Mouse (Mus musculus) forebrain, embryonic 16.5 days (tissue): Measurements from ENCODE around the gene Gm48552. TPM values are rescaled to one million over a fixed set of nuclear protein-coding genes. Genes with fewer than 3 reads are reported as not detected.

Source experiments
- ATAC-seq: fragments of 200-750 bp; cut with Nextera tagmentation; 2 replicates; pipeline ENCODE4 v1.8.0; 2017; ENCODE audit warnings: mild to moderate bottlenecking, moderate library complexity
- H3K27ac ChIP-seq: fragments of 300-500 bp; sonication (generic); 2 replicates; pipeline ENCODE4 v1.5.1; 2014; ENCODE audit warnings: low read length, control low read depth
- H3K27me3 ChIP-seq: fragments of 300-500 bp; sonication (generic); replicated peaks from 2 replicates; pipeline ENCODE4 v1.6.1; 2014; ENCODE audit warnings: low read length; ENCODE audit not compliant: control insufficient read depth, insufficient read depth
- H3K36me3 ChIP-seq: fragments of 300-500 bp; sonication (generic); 2 replicates; pipeline ENCODE4 v1.6.1; 2014; ENCODE audit not compliant: control insufficient read depth, insufficient read depth
- H3K4me1 ChIP-seq: fragments of 300-500 bp; sonication (generic); replicated peaks from 2 replicates; pipeline ENCODE4 v1.6.1; 2014; ENCODE audit warnings: low read length; ENCODE audit not compliant: control insufficient read depth, insufficient read depth
- H3K4me2 ChIP-seq: fragments of 300-500 bp; sonication (generic); 2 replicates; pipeline ENCODE4 v1.6.1; 2014; ENCODE audit warnings: mild to moderate bottlenecking, low read length, control low read depth
- H3K4me3 ChIP-seq: fragments of 300-500 bp; sonication (generic); replicated peaks from 2 replicates; pipeline ENCODE4 v1.5.1; 2014; ENCODE audit warnings: mild to moderate bottlenecking, low read length, control low read depth
- H3K9ac ChIP-seq: fragments of 300-500 bp; sonication (generic); replicated peaks from 2 replicates; pipeline ENCODE4 v1.6.1; 2014; ENCODE audit warnings: low read depth, low read length, control low read depth
- H3K9me3 ChIP-seq: fragments of 300-500 bp; sonication (generic); 2 replicates; pipeline ENCODE4 v1.6.1; 2016; ENCODE audit warnings: low read length; ENCODE audit not compliant: control insufficient read depth
- WGBS: fragments of 180-500 bp; shearing (Covaris S2); extraction: QIAGEN DNeasy Blood & Tissue Kit; methylation state at CpG from one replicate; pipeline ENCODE4 v1.1.7; 2014; 5-methylcytosine and 5-hydroxymethylcytosine counted together
- polyA plus RNA-seq: library from polyadenylated mRNA; unstranded; fragments of >200 nt; fragmentation: Nextera tagmentation; extraction: Ambion mirVana; gene quantifications from 2 replicates; pipeline ENCODE4 v1.2.1, GENCODE M21; 2015

Gm48552 gene
- polyA plus RNA-seq, 1 experiment from 2014 or later, result 2.2 TPM

DNA sequence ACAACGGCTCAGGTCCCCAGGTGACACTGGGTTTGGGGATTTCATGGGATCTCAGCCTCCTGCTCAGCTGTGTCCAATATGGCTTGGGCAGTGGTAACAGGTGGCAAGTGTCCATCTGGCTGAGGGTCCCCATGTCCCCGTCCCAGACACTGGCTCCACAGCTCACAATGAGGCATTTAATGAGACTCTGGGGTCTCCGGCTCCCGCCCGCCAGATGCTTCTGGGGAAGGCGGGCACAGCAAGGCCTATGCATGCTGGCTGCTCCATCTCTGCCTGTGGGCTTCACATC, 21.7 kb upstream of the Gm48552 start:
- peaks cover 12% of the 10 kb centered on the region for H3K27me3 ChIP-seq
- H3K9ac ChIP-seq, result no peak overlapping the region
- 72% methylated on average over 6 of the region's 6 CpGs for WGBS
- H3K4me2 ChIP-seq, result no peak overlapping the region
- peaks cover 31% of the 10 kb centered on the region for H3K36me3 ChIP-seq
- H3K4me1 ChIP-seq, result peaks cover 16% of the 10 kb centered on the region
- no peak overlapping the region for H3K27ac ChIP-seq
- ATAC-seq, result no peak
- no peaks in the 10 kb centered on the region for H3K9me3 ChIP-seq
- no peak overlapping the region for H3K4me3 ChIP-seq

DNA sequence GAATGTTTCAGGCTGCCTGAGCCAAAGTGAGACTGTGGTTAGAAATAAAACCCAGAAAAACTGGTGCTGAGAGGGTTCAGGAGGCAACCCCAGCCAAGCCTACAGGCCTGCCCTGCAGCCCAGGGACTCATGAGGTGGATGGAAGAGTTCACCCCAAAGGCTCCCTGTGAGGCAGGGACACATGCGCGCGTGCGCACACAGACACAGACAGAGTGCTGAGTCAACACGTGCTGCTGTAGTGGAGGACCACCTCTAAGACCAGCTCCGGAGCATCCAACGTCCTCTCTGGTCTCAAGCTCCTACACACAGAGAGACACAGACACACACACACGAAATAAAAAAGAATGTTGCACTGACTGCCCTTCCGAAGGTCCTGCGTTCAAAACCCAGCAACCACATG, 13.5 kb upstream of the Gm48552 start:
- Histone ChIP-seq H3K36me3 (peaks cover 6% of the 10 kb centered on the region; the same call in 1 of the 2 replicates), H3K27ac (no peak overlapping the region), H3K4me1 (peaks cover 24% of the 10 kb centered on the region), H3K4me3 (no peak overlapping the region), H3K4me2 (no peak overlapping the region), H3K9me3 (no peaks in the 10 kb centered on the region), H3K27me3 (no peaks in the 10 kb centered on the region), H3K9ac (no peak overlapping the region)
- WGBS, result 89% methylated on average over 10 of the region's 10 CpGs
- ATAC-seq, result no peak

DNA sequence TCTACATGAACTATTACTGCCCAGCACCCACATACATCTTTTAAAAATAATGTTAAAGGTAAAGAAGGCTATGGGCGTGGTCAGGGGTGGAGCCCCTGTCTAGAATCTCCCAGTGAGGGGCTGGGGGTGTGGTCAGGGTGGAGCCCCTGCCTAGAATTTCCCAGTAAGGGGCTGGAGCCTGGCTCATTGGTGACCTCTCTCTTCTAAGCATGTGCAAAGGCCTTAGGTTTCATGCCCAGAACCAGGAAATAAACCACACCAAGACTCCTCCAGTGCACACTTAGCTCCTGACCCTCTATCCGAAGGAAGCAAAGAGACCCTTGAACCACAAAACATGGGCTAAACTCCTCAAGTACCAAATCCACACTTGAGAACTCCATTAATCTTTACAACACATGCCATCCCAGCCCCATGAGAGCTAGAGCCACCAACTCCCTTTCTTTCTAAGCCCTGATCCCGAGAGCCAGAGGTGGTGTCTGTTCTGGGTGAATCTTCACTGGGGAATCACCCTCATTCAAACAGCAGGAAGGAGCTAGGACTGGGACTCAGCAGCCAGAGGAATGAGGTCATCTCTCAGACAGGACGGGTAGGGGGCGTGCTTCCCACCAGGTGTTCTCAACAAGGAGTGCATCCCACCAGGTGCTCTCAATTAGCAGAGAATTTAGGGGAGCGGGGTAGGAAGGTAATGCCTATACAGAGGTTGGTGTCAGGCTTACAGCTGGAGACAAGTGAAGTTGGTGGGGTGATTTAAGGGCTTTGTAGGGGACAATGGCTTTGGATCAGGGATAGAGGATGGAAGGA, 12.0 kb upstream of the Gm48552 start:
- Histone ChIP-seq H3K27me3 (no peaks in the 10 kb centered on the region), H3K9me3 (no peaks in the 10 kb centered on the region), H3K4me2 (peak overlapping the region; percentile 89), H3K9ac (peak overlapping the region; percentile 88), H3K4me3 (peak overlapping the region; percentile 78), H3K4me1 (peaks cover 24% of the 10 kb centered on the region), H3K27ac (no peak overlapping the region), H3K36me3 (0 out of 2 replicates have a peak, but pooled peaks cover 2% of the 10 kb centered on the region)
- ATAC-seq, result no peak
- 38% methylated on average over 6 of the region's 6 CpGs for WGBS

DNA sequence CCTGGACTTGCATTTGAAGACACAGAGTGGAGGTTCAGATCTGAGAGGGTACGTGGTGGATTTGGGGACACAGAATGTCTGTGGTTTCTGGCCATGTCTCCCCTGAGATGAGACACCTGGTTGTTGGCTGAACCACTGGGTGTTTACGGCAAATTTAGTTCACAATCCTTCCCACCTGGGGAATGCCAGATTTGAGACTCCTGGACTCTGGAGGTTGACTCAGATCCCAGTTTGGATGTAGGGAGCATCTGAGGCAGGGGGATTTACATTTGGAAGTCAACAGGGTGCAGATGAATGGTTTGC, 11.5 kb upstream of the Gm48552 start:
- Histone ChIP-seq H3K9ac (peak overlapping the region; percentile 88), H3K27ac (no peak overlapping the region), H3K4me1 (peaks cover 24% of the 10 kb centered on the region), H3K4me3 (peak overlapping the region; percentile 78), H3K36me3 (0 out of 2 replicates have a peak, but pooled peaks cover 2% of the 10 kb centered on the region), H3K27me3 (no peaks in the 10 kb centered on the region), H3K4me2 (peak overlapping the region; percentile 89), H3K9me3 (no peaks in the 10 kb centered on the region)
- WGBS, result 49% methylated on average over 2 of the region's 2 CpGs
- ATAC-seq, result no peak

DNA sequence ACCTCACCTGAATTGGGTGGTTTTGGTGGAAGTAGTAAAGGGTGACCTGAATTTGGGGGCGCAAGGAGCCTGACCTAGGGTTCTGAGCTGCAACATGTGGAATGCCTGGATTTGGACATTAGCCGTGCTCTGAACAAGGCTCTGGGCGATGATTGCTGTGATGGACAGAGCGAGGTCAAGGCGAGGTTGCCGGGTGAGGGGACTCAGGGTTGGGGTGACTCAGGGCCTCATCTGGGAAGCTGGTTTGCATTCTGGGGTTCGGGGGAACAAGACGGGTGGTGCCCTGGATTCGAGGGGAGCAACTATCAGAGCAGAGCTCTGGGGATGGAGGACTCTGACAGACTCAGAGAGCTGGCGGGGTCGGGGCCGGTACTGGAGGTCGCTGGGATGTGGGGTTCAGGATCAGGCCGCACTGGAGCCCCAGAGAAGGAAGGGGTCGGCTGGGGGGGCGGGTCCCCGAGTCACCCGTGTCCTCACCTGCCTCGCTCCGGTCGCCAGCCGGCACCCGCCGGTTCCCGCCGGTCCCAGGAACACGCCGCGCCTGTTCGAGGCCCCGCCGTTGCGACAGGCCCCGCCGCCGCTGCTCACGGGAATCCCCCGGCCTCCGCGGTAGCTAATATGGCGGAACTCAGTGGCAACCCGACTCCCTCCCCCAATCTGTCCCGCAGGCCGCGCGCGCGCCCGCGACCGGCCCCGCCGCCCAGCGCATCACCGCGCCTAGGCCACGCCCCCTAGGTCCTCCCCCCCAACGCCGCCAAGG, 10.8 kb upstream of the Gm48552 start, which contains the start of gene Fzr1:
Gene Fzr1, minus strand, starts transcription at position 724 of the 760 bp plus-strand sequence.
- no peaks in the 10 kb centered on the region for H3K27me3 ChIP-seq
- ATAC-seq, result peak; percentile 64; the same call in 1 of the 2 replicates
- WGBS, result under 1% methylated on average over 54 of the region's 59 CpGs
- H3K4me3 ChIP-seq, result peak within 1 kb of the TSS; percentile 78
- peak within 1 kb of the TSS; percentile 89 for H3K4me2 ChIP-seq
- H3K9me3 ChIP-seq, result no peaks in the 10 kb centered on the region
- H3K9ac ChIP-seq, result peak within 1 kb of the TSS; percentile 88
- H3K36me3 ChIP-seq, result 0 out of 2 replicates have a peak, but pooled peaks cover 2% of the 10 kb centered on the region
- peak within 1 kb of the TSS; percentile 70 for H3K27ac ChIP-seq
- peaks cover 24% of the 10 kb centered on the region for H3K4me1 ChIP-seq

DNA sequence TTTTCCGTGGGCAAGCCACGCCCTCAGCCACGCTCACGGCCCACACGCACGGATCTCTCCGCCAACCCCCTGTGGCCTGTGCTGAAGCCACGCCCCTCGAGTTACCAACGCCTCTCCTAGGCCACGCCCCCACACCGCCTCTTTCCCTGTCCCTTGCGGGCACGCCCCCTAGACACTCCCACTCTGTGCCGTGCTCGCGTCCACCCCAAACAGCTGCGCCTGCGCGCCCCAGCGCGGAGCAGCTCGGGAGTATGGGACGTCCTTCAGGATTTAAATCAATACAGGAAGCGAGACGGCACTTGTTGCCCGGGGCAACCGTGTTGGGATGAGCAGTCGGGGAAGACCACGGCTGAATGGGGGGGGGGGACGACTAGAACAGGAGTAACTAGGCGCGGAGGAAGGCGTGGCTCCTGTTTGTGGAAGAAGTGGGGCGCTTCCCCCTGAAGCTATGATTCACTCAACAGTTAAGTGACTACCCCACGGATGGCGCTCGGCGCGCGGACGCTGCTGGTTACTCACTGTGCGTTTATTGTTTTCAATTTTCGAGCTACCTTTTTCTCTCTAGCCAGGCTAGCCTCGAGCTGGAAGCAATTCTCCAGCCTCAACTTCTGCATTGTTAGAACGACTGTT, 10.1 kb upstream of the Gm48552 start:
- Histone ChIP-seq H3K9ac (peak overlapping the region; percentile 40), H3K4me3 (peak overlapping the region; percentile 78), H3K36me3 (no peaks in the 10 kb centered on the region), H3K4me1 (peaks cover 24% of the 10 kb centered on the region), H3K9me3 (no peaks in the 10 kb centered on the region), H3K27ac (peak overlapping the region; percentile 69), H3K4me2 (peak overlapping the region; percentile 66), H3K27me3 (no peaks in the 10 kb centered on the region)
- under 1% methylated on average over 46 of the region's 46 CpGs for WGBS
- peak; percentile 97 for ATAC-seq

DNA sequence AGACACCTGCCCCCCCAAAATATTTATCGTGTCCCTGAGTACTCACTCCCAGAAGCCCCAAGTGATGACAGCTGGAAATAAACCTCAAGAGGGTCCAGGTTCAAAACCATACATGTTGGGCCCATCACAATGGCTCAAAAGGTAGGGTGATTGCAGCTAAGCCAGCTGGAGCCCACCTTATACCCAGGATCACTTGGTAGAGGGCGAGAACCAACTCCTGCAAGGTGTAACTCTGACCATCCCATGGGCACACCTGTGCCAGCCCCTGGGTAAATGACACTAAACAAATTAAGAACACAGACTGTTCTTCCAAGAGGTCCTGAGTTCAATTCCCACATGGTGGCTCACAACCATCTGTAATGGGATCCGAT, 9.6 kb upstream of the Gm48552 start:
- ATAC-seq, result peak; percentile 4; the same call in 1 of the 2 replicates
- peak overlapping the region; percentile 40; the same call in 1 of the 2 replicates for H3K9ac ChIP-seq

DNA sequence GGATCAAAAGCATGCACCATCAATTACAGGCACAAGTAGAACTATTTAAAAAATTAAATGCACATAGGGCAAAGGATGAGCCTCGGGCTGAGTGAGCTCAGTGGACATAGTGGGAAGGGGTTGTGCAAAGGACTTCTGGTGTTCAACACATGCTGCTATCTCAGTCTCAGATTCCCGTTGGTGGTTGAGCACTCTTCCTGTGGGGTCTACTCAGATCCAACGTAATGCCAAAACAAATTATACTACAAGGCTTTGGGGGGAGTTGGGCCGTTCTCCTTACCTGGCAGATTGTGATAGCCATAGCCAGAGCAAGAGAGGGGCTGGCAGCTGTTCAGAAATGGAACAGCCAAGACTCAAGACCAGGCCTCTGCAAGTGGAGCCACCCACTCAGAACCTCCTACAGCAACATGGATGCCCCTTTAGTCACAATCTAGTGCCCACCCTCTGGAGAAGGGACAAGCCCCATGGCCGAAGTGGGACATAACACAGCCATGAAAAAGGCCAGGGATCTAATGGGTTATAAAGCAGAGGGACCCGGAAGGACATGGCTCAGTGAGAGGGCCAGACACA, 8.9 kb upstream of the Gm48552 start:
- H3K4me1 ChIP-seq, result peaks cover 25% of the 10 kb centered on the region
- no peak overlapping the region for H3K27ac ChIP-seq
- no peaks in the 10 kb centered on the region for H3K36me3 ChIP-seq
- 89% methylated on average over 6 of the region's 6 CpGs for WGBS
- H3K4me3 ChIP-seq, result no peak overlapping the region
- no peaks in the 10 kb centered on the region for H3K27me3 ChIP-seq
- ATAC-seq, result no peak
- no peaks in the 10 kb centered on the region for H3K9me3 ChIP-seq
- no peak overlapping the region for H3K9ac ChIP-seq
- no peak overlapping the region for H3K4me2 ChIP-seq

More for the DNA sequence above, 9.6 kb upstream of the Gm48552 start:
- WGBS, result 53% methylated on average over 3 of the region's 3 CpGs
- Histone ChIP-seq H3K4me3 (peak overlapping the region; percentile 78), H3K9me3 (no peaks in the 10 kb centered on the region), H3K4me2 (peak overlapping the region; percentile 66), H3K4me1 (peaks cover 24% of the 10 kb centered on the region), H3K27me3 (no peaks in the 10 kb centered on the region), H3K36me3 (no peaks in the 10 kb centered on the region), H3K27ac (peak overlapping the region; percentile 69)

DNA sequence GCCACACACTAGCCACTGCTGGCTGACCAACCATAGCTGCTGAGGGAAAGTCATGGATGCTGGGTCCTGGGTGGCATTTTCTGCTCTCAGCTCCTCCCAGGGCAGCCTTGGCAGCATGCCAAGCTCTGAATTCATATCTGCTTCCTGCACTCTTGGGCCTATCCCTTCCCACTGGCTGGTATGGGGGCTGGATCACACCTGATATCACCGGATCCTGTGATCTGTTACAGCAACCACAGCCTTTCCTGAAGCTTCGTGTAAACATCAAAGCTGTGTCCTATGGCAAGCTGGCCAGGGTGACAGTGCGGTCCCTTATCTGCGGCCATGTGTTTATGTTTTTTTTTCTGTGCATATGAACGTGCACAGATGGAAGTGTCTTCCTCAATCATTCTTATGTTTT, 6.8 kb upstream of the Gm48552 start:
- Histone ChIP-seq H3K27ac (no peak overlapping the region), H3K27me3 (no peaks in the 10 kb centered on the region), H3K36me3 (peaks cover 6% of the 10 kb centered on the region), H3K4me3 (no peak overlapping the region), H3K4me2 (no peak overlapping the region), H3K4me1 (peaks cover 21% of the 10 kb centered on the region), H3K9me3 (no peaks in the 10 kb centered on the region), H3K9ac (no peak overlapping the region)
- WGBS, result 88% methylated on average over 5 of the region's 5 CpGs
- no peak for ATAC-seq
